Mouse (Mus musculus): ENCODE data around the gene Ddx49. TPM values are rescaled to one million over a fixed set of nuclear protein-coding genes. Genes with fewer than 3 reads are reported as not detected.

Gene Ddx49
- polyA plus RNA-seq (2016; fragmentation: Nextera tagmentation; extraction: Ambion mirVana), result 51.0 and 58.1 TPM in 2 replicates

DNA sequence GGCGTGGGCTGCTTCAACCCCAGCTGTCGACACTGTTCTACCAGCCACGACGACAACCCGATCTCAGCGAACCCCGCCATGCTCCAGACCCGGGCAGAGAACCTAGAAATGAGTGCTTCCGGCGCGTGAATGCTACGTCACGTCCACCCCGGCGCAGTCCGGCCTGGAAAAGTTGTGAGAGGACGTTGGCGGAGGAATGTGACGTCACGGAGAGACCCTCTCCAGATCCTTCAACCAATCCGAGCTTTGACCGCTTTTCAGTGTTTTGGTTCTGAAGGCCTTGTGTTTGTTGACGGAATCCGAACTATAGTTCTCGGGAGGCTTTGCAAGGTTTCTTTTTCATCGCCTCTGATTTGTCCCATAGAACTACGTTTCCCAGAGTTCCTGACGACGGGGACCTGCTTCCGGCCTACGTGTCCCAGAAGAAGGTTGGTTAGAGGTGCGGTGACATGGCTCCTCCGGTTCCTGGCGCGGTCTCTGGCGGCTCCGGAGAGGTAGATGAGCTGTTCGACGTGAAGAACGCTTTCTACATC is at the start of gene Ddx49, which contains the start of gene Cope:
TSS of gene Ddx49 (minus strand) at position 132 of the 533 bp plus-strand sequence.
TSS of gene Cope (plus strand) at position 161 of the 533 bp plus-strand sequence.
- H3K36me3 ChIP-seq (replicated peaks), result peaks cover 69% of the 10 kb centered on the region
- peak; percentile 94 for DNase-seq (ENCODE audit: low spot score)
- H3K9me3 ChIP-seq, result no peaks in the 10 kb centered on the region
- peaks cover 27% of the 10 kb centered on the region for H3K4me1 ChIP-seq
- peak within 1 kb of the TSS; percentile 86 for H3K27ac ChIP-seq (replicated peaks)
- no peaks in the 10 kb centered on the region for H3K27me3 ChIP-seq (replicated peaks; ENCODE audit: low read depth, poor library complexity, severe bottlenecking)
- H3K4me3 ChIP-seq, result peak within 1 kb of the TSS; percentile 90
- under 1% methylated on average over 40 of the region's 40 CpGs for WGBS

DNA sequence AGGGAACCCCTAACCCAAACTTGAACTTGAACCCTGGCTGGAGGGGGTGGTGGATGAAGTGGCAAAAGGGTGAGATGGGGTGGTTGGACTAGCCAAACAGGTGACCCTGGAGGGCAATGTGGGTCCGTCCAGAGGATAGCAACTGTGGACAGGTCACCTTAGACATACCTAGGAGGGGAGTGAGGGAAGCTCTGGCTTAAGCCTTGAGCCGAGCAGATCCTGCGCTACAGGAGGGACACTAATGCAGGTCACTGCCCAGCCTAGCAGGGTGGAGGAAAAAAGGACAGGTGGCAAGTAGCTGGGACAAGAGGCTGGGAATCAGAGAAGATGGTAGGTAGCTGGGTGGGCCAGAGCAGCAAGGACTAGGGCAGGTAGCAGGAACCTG is 49.7 kb upstream of the Ddx49 start:
- DNase-seq (ENCODE audit: low spot score), result no peak
- Histone ChIP-seq H3K36me3 (replicated peaks) (peaks cover 47% of the 10 kb centered on the region), H3K4me1 (peaks cover 59% of the 10 kb centered on the region), H3K9me3 (no peaks in the 10 kb centered on the region), H3K27ac (replicated peaks) (peak overlapping the region; percentile 96), H3K4me3 (peak overlapping the region; percentile 99), H3K27me3 (replicated peaks; ENCODE audit: low read depth, poor library complexity, severe bottlenecking) (no peaks in the 10 kb centered on the region)
- 33% methylated on average over 3 of the region's 3 CpGs for WGBS

DNA sequence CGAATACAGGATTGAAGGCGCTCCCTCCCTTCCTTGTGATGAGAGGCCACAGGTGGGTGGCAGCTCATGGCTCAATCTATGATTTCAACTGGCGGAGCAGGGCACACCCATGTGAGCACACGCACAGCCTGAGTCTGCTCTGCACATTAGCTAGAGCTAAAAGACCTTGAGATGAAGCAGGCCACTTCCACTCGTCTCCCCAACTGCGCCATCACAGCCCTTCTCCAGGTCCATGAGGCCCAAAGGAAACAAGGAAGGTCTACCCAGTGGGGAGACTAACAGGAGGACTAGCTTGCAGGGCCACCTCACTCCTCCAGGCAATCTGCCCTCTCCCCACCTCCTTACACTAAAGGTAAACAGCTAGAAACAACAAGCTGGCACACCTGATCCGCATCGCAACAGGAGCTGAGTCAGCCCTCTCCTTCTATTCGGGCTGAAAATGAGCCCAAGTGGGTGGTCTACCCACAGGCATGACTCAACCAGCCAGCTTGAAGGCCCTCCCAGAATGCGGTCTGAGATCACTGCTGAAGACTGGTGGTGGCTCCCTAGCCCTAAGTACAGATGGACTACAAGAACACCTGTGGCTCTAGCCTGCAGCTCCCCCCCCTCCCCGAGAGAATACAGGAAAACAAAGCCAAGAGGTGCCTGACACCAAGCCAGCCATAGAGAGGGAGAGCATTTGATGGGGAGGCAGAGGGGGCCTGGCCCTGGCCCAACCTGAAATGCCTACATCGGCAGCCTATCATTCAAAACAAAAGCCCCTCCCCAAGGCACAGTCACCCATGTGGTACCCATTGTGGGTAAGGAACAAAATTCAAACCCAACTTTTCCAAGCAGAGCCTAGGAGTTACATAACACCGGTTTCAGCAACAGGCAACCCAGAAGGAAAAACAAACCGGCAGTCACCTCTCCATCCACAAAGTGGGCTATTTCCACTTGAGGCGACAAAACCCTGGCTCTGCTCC is 49.0 kb upstream of the Ddx49 start:
- no peaks in the 10 kb centered on the region for H3K9me3 ChIP-seq
- no peak for DNase-seq (ENCODE audit: low spot score)
- peak overlapping the region; percentile 96 for H3K27ac ChIP-seq (replicated peaks)
- peaks cover 59% of the 10 kb centered on the region for H3K4me1 ChIP-seq
- peak overlapping the region; percentile 99 for H3K4me3 ChIP-seq
- 60% methylated on average over 15 of the region's 15 CpGs for WGBS
- H3K27me3 ChIP-seq (replicated peaks; ENCODE audit: low read depth, poor library complexity, severe bottlenecking), result no peaks in the 10 kb centered on the region
- peaks cover 54% of the 10 kb centered on the region for H3K36me3 ChIP-seq (replicated peaks)

DNA sequence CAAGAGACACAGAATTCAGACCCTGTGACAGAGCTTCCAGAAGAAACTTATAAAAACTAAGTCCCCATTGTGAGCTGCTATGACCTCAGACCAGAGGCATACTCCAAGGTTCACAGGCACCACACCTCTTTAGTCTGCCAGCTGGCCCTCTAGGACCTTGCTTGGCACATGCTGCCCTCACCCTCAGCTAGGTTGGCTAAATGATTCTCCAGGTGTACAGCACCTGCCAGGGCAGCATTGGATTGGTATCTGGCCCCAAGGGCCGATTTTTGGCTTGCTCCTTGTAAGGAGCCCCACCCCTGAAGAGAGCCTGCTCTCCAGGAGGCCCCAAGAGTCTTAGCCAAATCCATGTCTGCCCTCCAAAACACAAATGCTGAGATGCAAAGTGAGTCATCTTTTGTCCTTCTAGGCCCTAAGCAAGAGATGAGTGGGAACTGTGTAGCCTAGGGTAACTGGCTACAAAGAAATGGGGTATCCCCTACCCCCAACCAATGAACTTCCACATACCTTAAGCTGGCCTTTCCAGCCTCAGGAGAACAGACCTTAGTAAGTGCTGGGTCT is 45.7 kb upstream of the Ddx49 start:
- Histone ChIP-seq H3K27me3 (replicated peaks; ENCODE audit: low read depth, poor library complexity, severe bottlenecking) (no peaks in the 10 kb centered on the region), H3K4me1 (peaks cover 60% of the 10 kb centered on the region)

DNA sequence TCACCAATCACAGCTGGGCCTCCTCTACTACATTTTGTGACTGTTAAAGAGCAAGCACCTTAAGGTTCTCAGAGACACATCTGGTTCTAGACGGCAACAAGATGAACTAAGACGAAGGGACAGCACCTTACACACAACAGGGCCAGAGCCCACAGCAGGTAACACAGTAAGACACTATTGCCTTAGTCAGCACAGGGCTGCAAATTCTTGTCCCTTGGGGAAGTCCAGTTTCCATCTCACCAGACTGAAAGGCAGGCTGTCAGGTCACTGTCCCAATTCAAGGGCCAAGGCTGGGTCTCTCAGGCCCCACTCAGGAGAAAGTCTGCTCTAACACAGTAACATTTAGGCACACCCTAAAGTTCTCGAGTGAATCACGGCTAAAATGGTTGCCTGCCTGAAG is 45.2 kb upstream of the Ddx49 start:
- no peak overlapping the region for H3K4me3 ChIP-seq
- 86% methylated on average over 4 of the region's 4 CpGs for WGBS
- H3K9me3 ChIP-seq, result no peaks in the 10 kb centered on the region
- H3K36me3 ChIP-seq (replicated peaks), result peaks cover 85% of the 10 kb centered on the region
- DNase-seq (ENCODE audit: low spot score), result no peak
- no peaks in the 10 kb centered on the region for H3K27me3 ChIP-seq (replicated peaks; ENCODE audit: low read depth, poor library complexity, severe bottlenecking)
- H3K4me1 ChIP-seq, result peaks cover 61% of the 10 kb centered on the region
- no peak overlapping the region for H3K27ac ChIP-seq (replicated peaks)

More for the DNA sequence above, 45.7 kb upstream of the Ddx49 start:
- peaks cover 80% of the 10 kb centered on the region for H3K36me3 ChIP-seq (replicated peaks)
- no peak overlapping the region for H3K27ac ChIP-seq (replicated peaks)
- DNase-seq (ENCODE audit: low spot score), result no peak
- 89% methylated on average over 1 of the region's 1 CpGs for WGBS
- H3K9me3 ChIP-seq, result no peaks in the 10 kb centered on the region
- H3K4me3 ChIP-seq, result no peak overlapping the region

DNA sequence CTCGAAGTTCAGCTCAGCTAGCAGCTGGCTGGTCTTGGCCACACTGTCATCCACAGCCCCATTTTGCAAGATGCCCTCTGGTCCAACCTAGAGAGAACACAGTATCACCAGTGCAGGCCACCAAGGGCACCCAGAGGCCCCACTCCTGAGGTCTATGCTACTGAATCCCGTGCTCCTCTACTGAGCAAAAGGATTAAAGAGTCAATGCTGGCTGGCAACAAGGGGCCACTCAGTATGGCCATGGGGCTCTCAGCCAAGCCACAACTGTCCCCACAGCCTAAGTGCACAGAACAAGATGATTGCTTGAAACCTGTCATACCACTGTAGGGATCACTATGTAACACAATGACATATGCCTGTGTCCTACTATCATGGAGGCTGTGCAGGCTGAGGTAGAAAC is 42.0 kb upstream of the Ddx49 start:
- H3K4me1 ChIP-seq, result peaks cover 30% of the 10 kb centered on the region
- H3K4me3 ChIP-seq, result no peak overlapping the region
- DNase-seq (ENCODE audit: low spot score), result no peak
- WGBS, result 85% methylated on average over 2 of the region's 2 CpGs
- H3K27me3 ChIP-seq (replicated peaks; ENCODE audit: low read depth, poor library complexity, severe bottlenecking), result no peaks in the 10 kb centered on the region
- H3K27ac ChIP-seq (replicated peaks), result no peak overlapping the region
- no peaks in the 10 kb centered on the region for H3K9me3 ChIP-seq
- peaks cover 92% of the 10 kb centered on the region for H3K36me3 ChIP-seq (replicated peaks)

DNA sequence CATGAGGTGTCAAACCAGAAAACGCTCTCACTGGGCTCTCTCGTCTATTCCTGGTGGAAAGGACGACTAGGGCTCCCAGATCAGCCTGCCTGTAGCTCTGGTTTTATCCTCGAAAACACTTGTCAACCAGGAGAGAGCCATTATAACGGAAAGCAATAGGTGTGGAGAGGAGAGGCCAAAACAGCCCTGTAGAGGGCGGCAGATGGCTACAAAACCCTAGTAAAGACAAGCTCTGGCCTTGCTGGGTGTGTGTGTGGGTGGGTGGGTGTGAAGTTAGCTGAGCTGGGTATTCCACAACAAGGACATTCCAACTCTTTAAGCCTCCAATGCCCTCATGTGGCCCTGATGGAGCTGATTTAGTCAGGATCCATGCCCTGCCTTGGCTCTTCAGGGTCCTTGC is 41.4 kb upstream of the Ddx49 start:
- no peak overlapping the region for H3K27ac ChIP-seq (replicated peaks)
- H3K4me1 ChIP-seq, result peaks cover 24% of the 10 kb centered on the region
- 59% methylated on average over 6 of the region's 6 CpGs for WGBS
- DNase-seq (ENCODE audit: low spot score), result peak; percentile 60
- no peak overlapping the region for H3K4me3 ChIP-seq
- no peaks in the 10 kb centered on the region for H3K27me3 ChIP-seq (replicated peaks; ENCODE audit: low read depth, poor library complexity, severe bottlenecking)
- H3K36me3 ChIP-seq (replicated peaks), result peaks cover 92% of the 10 kb centered on the region
- H3K9me3 ChIP-seq, result no peaks in the 10 kb centered on the region

DNA sequence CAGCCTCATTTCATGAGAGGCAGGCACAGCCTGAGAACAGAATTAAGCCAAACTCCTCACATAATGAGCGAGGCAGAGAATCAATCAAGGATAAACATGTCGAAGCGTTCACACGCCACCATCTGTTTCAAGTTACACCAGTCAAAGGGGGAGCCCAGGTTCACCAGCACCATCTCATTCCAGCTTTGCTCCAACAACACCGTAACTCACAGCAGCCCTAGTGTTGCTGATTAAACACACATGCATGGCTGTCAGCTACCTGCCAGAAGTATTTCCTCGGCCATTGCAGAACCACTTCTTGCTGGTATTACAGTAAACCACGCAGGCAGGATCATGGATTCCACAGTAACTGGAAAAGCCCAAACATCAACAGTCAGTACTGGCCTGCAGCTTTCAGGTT is 40.8 kb upstream of the Ddx49 start:
- H3K27ac ChIP-seq (replicated peaks), result no peak overlapping the region
- H3K4me3 ChIP-seq, result no peak overlapping the region
- WGBS, result 60% methylated on average over 7 of the region's 7 CpGs

DNA sequence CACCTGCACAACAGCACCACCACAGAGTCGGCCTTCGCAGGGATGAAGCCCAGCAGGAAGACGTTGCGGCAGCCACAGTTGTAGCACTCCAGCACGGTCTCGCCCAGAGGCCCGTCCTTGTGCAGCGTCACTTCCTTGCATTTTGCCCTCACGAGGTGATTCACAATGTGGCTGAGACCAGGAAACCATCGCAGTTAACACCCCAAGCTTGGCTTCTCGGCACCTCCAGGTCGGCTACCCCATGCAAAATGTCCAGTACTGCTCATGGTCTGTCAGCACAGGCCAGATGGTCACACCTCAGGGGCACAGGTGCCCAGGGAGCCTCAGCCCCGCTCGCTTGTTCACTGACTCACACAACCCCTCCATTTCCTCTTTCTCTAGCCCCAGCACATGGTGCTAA is 39.7 kb upstream of the Ddx49 start:
- H3K36me3 ChIP-seq (replicated peaks), result peaks cover 92% of the 10 kb centered on the region
- DNase-seq (ENCODE audit: low spot score), result no peak
- H3K27ac ChIP-seq (replicated peaks), result no peak overlapping the region
- no peak overlapping the region for H3K4me3 ChIP-seq
- no peaks in the 10 kb centered on the region for H3K27me3 ChIP-seq (replicated peaks; ENCODE audit: low read depth, poor library complexity, severe bottlenecking)
- peaks cover 18% of the 10 kb centered on the region for H3K4me1 ChIP-seq
- no peaks in the 10 kb centered on the region for H3K9me3 ChIP-seq
- WGBS, result 93% methylated on average over 14 of the region's 14 CpGs

More for the DNA sequence above, 40.8 kb upstream of the Ddx49 start:
- H3K27me3 ChIP-seq (replicated peaks; ENCODE audit: low read depth, poor library complexity, severe bottlenecking), result no peaks in the 10 kb centered on the region
- H3K36me3 ChIP-seq (replicated peaks), result peaks cover 92% of the 10 kb centered on the region
- no peaks in the 10 kb centered on the region for H3K9me3 ChIP-seq
- DNase-seq (ENCODE audit: low spot score), result peak; percentile 41
- peaks cover 18% of the 10 kb centered on the region for H3K4me1 ChIP-seq

DNA sequence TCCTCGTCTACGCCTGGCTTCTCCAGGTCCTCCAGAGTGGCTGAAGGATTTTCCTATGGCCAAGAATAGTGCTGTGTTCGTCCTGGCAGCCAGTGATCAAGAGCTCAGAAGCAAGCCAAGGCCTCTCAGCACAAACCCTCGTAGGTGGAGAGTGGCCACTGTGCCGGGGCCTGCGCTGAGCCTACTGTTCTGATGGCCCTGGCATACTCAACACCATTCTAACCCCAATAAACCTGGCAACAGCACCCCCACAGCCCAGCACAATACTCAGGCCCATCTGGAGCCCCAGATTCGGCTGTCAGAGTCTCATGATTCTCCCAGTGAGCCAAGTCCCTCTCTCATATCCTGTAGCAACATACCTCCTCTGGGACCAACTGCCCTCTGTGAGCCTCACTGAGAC is 38.4 kb upstream of the Ddx49 start:
- no peaks in the 10 kb centered on the region for H3K9me3 ChIP-seq
- peaks cover 18% of the 10 kb centered on the region for H3K4me1 ChIP-seq
- no peak for DNase-seq (ENCODE audit: low spot score)
- H3K27ac ChIP-seq (replicated peaks), result no peak overlapping the region
- H3K27me3 ChIP-seq (replicated peaks; ENCODE audit: low read depth, poor library complexity, severe bottlenecking), result no peaks in the 10 kb centered on the region
- H3K4me3 ChIP-seq, result no peak overlapping the region
- 89% methylated on average over 7 of the region's 7 CpGs for WGBS
- H3K36me3 ChIP-seq (replicated peaks), result peaks cover 93% of the 10 kb centered on the region

DNA sequence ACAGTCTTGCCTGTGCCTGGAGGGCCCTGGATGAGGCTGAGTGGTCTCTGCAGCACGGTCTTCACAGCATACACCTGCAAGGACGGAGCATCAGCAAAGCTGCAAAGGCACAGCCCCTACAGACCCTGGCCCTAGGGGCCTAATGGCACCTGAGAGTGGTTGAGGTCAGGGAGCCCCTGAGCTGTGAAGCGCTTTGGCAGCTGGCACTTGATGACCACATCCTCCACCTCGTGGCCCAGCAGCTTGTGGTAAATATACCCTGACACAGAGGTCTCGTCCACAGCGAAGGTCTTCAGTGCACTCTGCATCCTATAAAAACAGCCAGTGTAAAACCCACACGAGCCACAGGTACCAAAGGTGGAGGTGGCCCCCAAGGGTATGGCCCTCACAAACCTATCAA is 36.6 kb upstream of the Ddx49 start:
- Histone ChIP-seq H3K9me3 (no peaks in the 10 kb centered on the region), H3K27me3 (replicated peaks; ENCODE audit: low read depth, poor library complexity, severe bottlenecking) (no peaks in the 10 kb centered on the region), H3K4me3 (no peak overlapping the region), H3K4me1 (peaks cover 12% of the 10 kb centered on the region), H3K27ac (replicated peaks) (no peak overlapping the region), H3K36me3 (replicated peaks) (peaks cover 100% of the 10 kb centered on the region)
- WGBS, result 92% methylated on average over 7 of the region's 7 CpGs
- no peak for DNase-seq (ENCODE audit: low spot score)

DNA sequence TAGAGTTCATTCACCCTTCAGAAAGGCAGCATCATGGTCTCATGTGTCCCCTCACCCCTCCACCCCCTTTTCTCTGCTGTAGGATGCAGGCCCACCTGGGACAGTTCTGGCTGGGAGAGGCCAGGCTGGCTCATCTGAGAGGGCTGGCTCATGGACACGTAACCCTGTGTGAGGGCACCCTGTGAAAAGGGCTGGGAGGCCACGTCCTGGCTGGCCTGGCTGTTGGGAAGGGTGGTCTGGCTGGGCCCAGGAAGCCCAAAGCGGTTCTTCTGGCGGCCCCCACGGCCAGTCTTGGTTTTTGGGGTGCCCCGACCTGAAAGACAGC is 30.6 kb upstream of the Ddx49 start:
- Histone ChIP-seq H3K4me1 (peaks cover 34% of the 10 kb centered on the region), H3K27ac (replicated peaks) (no peak overlapping the region), H3K36me3 (replicated peaks) (peaks cover 80% of the 10 kb centered on the region), H3K4me3 (no peak overlapping the region), H3K27me3 (replicated peaks; ENCODE audit: low read depth, poor library complexity, severe bottlenecking) (peaks cover 28% of the 10 kb centered on the region), H3K9me3 (0 out of 2 replicates have a peak, but pooled peaks cover under 1% of the 10 kb centered on the region)
- WGBS, result 95% methylated on average over 6 of the region's 6 CpGs
- no peak for DNase-seq (ENCODE audit: low spot score)

All from embryonic facial prominence, embryonic 10.5 days (tissue).